Comparison of ENCODE assay signal across 9 mouse cellular contexts in the genomic region with DNA sequence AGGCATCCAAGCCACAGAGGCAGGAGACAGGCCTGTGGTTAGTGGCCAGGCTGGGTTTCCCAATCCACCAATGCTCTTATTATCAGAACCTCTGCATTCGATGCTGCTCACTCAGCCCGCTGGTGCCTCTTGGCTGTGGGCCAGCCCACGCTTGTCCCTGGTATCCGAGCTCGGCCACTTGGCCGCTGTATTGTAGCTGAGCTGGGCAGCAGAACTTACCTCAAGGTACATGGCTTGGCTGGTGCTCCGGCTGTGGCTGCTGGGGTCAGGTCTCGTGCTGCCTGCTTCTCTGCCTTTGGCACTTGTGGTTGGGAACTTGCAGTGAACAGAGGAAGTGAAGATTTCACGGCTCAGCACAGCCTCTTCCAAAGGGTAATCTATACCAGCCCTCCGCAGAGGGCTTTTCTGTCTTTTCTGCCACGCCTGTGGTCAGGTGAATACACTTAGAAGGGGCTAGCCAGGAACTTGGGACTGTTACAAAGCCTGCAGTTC. TPM values are rescaled to one million over a fixed set of nuclear protein-coding genes. Genes with fewer than 3 reads are reported as not detected.
A peak's percentile ranks its signal among the peaks of the same experiment; 100 is the strongest.
DNase-seq lines count a peak whose midpoint lies in the region; TF ChIP-seq lines count a peak whose summit lies in the region.
"Had no signal": no experiment of that assay in that cellular context is flagged by ENCODE, and none has a peak within 500 bp of the region (broad histone marks: within the 10 kb centered on the region; RNA-seq: fewer than 3 reads in every experiment).

Gene Cxcr3 (minus strand): TSS at position 442 of the 492 bp plus-strand sequence.

- H3K36me3 ChIP-seq in limb, embryonic 10.5 days: no peaks in the 10 kb centered on the region
- H3K36me3 ChIP-seq: midbrain, embryonic 12.5 days had no signal

- no peak for TF ChIP-seq CTCF in gastrocnemius, adult 2 months (IDR thresholded peaks at IDR 0.05)

- no peaks in the 10 kb centered on the region for H3K9me3 ChIP-seq in limb, embryonic 10.5 days (replicated peaks)
- H3K9me3 ChIP-seq: midbrain, embryonic 12.5 days had no signal

- no peaks in the 10 kb centered on the region for H3K4me1 ChIP-seq in limb, embryonic 10.5 days
- H3K4me1 ChIP-seq: midbrain, embryonic 12.5 days had no signal

- DNase-seq in gastrocnemius, adult 2 months: peak; percentile 44
- no peak for DNase-seq in gastrocnemius, postnatal 25 days
- DNase-seq in CD4-positive, CD25-positive, alpha-beta regulatory T cell, adult 2 months (ENCODE audit: low read depth, low spot score): peak; percentile 43
- DNase-seq in cerebellum, postnatal 14 days: peak; percentile 28 to 40
- peak; percentile 17 for DNase-seq in kidney, adult 9 months
- DNase-seq in monocyte, adult 2 months (ENCODE audit: low read depth in 1 of 2, low spot score in 2 of 2): peak; percentile 33 to 41
- DNase-seq in limb, embryonic 10.5 days (ENCODE audit: low spot score): no peak
- no peak for DNase-seq in urinary bladder, adult 18-20 months (ENCODE audit: low spot score in 2 of 2)

- H3K27me3 ChIP-seq in limb, embryonic 10.5 days (ENCODE audit: low read depth, poor library complexity, severe bottlenecking): peaks cover 92% of the 10 kb centered on the region

- H3K4me3 ChIP-seq in gastrocnemius, adult 2 months: no peak within 1 kb of the TSS
- H3K4me3 ChIP-seq in limb, embryonic 10.5 days: no peak within 1 kb of the TSS
- H3K4me3 ChIP-seq: midbrain, embryonic 12.5 days had no signal

- H3K27ac ChIP-seq in gastrocnemius, adult 2 months: no peak within 1 kb of the TSS
- H3K27ac ChIP-seq in limb, embryonic 10.5 days: no peak within 1 kb of the TSS
- H3K27ac ChIP-seq: midbrain, embryonic 12.5 days had no signal

- intact Hi-C loops in gastrocnemius, adult 2 months (cut with DNase I): no loop called here

- WGBS in limb, embryonic 10.5 days: 84% methylated on average over 11 of the region's 11 CpGs

RNA-seq across cellular contexts. Expression of gene Cxcr3, which starts in this region (rescaled TPM):
- not detected for total RNA-seq in gastrocnemius, adult 2 months (2021)
- total RNA-seq in gastrocnemius, postnatal 25 days (2021): under 1 TPM in 1 of 2 experiments, not detected in 1; 0.16 TPM
- 0.09 and 0.13 TPM in 2 replicates for polyA plus RNA-seq in limb, embryonic 10.5 days (2016; fragmentation: Nextera tagmentation; extraction: Ambion mirVana)

Comparison
In these comparisons a context has a peak if more than half of its experiments do, and no peak if none do; other contexts are left out.
1. Peak in DNase-seq in gastrocnemius, adult 2 months; RNA of the gene not detected or under 1 TPM.
2. DNase-seq: peak in CD4-positive, CD25-positive, alpha-beta regulatory T cell, adult 2 months (single experiment), cerebellum, postnatal 14 days (2 of 2), kidney, adult 9 months (single experiment) and monocyte, adult 2 months (2 of 2); none in gastrocnemius, postnatal 25 days (single experiment), limb, embryonic 10.5 days (single experiment) and urinary bladder, adult 18-20 months (0 of 2).